Mouse (Mus musculus) cerebellum, adult 11-12 months (tissue): ENCODE data around the gene Slc12a9.

ENCODE experiments used
- DNase-seq: peaks from one replicate; pipeline ENCODE4 v3.0.0; 2022

The Slc12a9 gene

DNA sequence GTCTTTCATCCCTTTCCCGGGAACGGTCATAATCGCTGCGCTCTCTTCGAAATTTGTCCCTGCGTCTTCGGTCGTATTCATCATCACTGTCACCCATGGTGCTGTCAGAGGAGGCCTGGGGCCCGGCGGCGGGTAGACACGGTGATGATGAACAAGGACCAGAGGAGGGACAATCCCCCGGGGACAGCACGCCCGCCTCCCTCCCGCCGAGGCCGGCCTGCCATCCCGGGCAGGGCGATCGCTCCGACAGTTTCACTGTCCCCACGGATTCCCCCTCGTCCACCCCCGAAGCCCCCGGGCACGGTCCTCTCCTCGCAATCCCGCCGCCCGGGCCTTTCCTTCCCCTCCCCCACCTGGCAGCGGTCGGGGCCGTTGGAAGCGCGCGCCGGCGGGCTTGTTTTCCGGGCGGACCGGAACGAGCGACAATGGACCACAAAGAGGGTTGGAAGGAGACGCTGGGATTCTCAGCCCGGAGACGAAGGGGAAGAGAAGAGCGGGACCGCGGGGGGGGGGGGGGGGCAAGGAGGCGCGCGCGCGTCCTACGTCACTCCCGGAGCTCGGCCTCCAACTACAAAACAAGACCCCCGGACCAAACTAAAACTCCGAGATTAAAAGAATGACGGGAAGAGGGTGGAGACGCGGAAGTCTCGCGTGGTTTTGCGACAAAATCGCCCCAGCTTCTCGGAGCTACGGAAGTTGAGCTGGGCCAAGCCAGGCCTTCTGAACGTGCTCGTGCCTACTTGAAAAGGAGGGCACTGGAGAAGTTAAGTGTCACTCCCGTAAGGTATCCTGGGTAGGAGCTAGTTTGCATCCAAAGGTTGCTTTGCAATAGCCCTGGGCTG lies 26.1 kb downstream of the Slc12a9 start, which contains the start of gene Srrt:
Gene Srrt, minus strand, starts transcription at position 604 of the 842 bp plus-strand sequence.
- DNase-seq, result peak; percentile 91

DNA sequence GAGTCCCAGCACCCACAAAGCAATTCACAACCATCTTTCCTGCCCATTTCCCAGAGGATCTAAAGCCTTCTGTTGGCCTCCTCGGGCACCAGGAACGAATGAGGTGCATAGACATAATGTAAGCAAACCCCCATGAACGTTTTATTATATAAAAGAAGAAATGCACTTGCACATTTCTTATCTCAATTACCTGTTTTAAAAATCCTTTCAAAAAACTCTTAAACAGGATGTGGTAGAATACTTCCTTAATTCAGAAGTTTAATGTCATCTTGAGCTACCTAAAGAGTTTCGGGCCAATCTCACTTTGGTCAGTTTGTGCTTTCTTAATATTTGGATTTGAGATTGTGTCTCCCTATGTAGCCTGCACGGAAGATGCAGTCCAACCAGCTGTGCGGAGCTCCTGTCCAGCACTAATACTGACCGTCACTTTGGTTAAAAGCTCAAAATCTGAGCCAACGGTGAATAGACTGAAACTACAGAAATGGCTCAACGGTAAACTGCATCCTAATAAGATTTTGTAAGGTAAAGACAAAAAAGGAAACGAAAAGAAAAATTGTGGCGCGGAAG lies 26.9 kb downstream of the Slc12a9 start:
- no peak for DNase-seq

DNA sequence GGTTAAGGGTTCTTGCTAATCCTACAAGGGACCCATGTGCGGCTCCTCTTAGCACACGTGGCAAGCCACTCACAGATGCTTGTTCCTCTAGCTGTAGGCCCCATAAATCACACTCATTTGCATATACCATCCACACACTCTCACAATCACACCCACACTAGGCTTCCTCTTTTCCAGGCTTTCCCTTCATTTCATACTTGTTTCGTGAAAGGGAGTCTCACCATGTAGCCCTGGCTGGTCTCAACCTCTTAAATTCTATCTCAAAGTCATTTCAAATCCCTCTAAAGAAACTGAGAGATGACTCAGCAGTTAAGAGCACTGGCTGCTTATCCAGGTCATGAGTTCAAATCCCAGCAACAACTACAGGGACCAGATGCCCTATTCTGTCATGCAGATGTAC lies 27.6 kb downstream of the Slc12a9 start:
- DNase-seq, result no peak

DNA sequence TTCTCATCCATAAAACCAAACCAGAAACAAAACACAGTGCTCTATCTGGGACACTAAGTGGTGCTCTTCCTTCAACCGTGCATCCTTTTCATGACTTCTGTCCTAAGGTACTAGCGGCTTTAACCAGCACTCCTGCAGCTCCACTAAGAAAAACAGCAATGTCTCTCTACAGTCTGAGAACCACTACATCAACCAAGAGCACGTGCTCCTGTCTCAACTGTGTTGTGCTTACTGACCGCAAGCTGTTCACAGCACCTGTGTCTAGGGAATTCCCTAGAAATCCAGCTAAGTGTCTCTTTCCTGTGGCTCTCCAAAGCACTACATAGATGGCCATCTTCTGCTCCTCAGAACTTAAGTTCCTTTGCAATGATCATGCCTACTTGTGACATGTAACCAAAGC lies 28.6 kb downstream of the Slc12a9 start:
- DNase-seq, result no peak

DNA sequence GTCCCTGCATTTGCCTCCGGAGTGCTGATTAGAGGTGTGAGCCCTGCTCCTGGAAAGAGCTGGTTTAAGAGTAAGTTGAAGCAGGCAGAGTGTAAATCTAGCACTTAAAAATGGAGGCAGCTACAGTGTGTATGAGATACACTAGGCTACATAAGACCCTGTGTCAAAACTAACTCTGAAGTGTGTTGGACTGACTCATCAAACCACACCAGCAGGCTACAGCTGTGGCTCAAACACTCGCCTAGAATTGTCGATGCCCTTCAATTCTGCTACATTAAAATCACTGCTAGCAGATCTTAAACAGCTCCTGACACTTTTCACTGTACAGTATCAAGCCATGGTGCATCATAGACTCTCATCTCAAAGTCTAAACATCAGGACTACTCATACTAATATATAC lies 29.2 kb downstream of the Slc12a9 start:
- DNase-seq, result no peak

DNA sequence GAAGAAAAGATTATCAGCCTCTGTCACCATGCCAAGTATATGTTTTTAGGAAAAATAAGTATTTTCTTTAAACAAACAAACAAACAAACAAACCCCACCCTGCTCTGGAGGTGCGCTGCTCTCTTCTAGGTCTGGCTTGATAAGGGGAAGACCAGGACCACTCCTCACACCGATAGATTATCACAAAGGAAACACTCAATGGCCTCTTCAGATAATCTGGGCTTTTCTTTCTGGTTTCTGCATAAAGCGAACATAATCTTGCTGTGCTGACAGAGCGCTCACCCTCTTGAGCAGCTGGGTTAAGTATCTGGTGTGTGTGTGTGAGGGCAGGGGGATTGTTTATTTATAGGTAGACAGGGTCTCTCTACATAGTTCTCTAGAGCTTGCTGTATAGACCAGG lies 29.8 kb downstream of the Slc12a9 start:
- DNase-seq, result no peak

DNA sequence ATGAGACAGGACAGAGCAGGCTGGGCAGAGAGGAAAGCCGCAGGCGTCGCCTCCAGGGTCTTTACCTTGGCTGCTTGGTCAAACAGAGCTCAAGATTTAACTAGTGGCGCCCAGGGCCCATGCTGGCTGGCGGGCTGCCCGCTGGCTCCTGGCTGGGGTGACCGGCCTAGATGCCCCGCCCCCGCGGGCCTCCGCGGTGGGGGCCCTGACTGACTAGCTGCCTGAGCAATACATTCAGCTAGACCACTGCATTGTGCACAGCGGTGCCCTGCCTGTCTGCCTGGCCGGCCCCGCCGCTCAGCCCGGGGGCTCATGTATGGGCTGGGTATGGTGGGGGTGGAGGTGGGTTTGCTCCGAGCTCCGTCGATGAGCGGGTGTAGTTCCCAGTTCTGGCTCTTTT lies 32.1 kb downstream of the Slc12a9 start:
- DNase-seq, result peak; percentile 45

DNA sequence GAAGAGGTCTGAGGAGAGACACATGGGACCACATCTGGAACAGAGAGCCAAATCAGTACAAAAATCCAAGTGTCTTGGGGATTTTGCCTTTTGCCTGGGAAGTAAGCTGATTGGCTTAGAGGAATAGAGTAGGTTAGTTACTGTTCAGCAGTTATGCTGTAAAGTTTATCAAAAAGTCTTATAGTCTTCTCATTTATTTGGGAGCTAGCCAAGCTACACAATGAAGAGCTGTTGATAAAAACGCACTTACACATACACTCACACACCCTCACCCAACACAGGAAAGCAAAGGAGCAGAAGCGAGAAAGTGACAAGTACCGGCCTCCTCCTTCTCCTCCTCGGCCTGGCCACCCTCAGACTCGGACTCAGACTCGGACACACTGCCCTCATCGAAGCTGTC lies 34.2 kb downstream of the Slc12a9 start:
- DNase-seq, result no peak

DNA sequence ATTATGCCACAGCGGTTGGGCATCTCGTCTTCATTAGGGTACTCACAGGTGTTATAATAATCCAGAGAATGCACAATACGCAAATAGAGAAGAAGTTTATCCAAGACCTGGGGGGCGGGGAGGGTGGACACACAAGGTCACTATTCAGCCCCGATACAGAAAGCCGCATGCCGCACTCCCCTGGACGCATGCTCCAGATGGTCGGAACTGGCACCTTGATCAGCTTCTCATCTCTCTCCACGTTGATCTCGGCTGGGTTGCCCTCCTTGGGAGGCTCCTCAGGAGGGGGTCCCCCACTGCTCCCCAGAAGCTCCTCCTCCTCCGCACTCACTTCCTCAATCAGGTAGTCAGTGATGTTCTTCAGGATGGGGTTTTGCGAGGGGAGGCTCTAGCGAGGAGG lies 36.3 kb downstream of the Slc12a9 start:
- peak; percentile 39 for DNase-seq

DNA sequence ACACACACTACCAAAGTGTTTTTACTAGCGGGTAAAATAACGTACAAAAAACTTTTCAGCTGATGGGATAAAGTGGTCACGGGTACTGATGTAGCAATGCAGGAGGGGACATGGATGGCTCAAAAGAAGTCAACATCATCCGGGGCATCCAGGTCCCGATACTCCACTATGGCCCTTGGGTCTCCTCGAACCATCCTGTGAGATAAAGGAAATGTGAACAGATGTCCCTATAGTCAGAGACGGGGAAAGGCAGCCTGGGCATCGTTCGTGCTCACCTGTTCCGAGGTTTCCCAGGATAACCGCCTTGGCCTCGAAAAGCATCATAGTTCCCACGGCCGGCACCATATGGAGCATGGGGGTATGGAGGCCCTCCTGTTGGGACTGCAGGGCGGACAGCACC lies 37.7 kb downstream of the Slc12a9 start:
- DNase-seq, result no peak

DNA sequence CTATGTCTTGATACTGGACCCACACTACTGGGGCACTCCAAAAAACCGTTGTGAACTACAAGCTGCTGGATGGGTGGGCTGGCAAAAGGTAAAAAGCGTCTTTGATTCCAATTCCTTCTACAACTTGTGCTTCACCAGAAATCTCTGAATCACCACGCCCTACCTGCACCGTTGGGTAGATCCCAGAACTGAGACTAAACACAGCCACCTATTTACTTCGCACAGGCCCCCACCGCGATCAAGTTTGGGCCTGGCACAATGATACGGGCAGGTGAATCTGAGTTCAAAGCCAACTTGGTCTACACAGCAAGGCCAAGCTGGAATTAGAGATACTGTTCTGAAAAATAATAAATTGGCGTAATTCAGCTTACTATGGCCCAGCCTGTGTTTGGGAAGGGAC lies 38.1 kb downstream of the Slc12a9 start:
- DNase-seq, result peak; percentile 51

DNA sequence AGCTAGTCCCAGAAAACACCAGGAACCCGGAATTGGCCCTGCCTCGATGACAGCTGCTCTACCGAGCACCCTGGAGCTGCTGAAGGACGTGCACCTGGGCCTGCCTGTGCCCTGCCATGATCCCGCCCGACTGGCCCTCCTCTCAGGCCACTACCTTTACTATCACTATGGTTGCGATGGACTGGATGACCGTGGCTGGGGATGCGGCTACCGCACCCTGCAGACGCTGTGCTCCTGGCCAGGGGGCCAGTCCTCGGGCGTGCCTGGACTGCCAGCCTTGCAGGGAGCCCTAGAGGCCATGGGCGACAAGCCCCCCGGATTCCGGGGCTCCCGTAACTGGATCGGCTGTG lies 38.7 kb downstream of the Slc12a9 start:
- DNase-seq, result no peak

DNA sequence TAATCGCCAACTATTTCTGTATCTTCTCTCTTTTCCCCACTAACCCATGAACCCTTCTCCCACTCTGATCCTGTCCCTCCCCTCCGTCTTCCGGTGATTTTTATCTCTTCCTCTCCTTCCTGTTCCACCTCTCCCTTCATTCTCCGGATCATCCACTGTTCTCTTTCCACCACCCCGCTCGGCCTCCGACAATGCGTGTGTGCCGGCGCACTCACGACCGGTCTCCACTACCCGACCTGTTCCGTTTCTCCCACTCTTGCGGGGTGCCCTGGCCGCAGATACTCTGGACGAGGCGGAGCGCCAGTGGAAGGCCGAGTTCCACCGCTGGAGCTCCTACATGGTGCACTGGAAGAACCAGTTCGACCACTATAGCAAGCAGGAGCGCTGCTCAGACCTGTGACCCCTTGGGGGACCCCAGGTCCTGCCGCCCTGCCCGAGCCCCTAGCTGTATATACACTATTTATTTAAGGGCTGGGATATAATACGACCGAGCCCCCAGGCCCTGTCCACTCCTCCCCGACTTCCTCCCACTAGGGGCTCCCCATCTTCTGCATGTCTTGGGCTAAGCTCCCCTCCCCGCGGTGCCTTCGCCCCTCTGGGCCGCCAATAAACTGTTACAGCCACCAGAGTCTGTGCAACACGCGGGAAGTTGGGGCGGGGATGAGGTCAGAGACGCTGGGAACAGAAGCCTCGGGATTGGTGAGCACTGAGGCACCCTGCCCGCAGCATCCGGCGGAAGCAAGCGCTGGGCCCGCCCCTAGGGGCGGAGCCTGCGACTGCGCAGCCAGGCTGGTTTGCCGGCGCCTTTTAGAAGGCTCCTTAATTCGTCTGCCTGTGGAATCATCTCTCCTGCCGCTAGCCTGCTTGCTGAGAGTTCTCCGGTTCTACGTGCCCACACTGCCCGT lies 39.3 kb downstream of the Slc12a9 start, which contains the start of gene Ufsp1:
Gene Ufsp1, plus strand, starts transcription at position 791 of the 905 bp plus-strand sequence.
- DNase-seq, result peak; percentile 97

DNA sequence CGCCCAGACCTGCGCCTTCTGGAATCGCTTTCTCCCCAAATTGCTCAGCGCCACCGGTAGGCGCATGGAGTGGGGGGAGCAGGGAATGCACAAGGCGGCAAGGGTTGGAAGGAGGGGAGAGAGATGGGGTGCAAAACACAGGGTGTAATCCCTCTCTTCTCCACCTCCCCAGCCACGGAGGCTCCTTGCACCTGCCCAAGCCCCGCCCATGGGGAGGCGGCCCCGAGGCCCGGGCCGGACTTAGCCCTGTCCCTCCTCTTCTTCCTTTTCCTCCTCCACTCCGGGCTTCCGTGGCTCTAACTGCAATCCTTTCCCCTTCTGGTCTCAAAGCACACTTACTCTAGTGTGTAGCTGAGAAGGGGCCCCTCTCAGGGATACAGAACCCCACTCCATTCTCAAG lies 40.1 kb downstream of the Slc12a9 start:
- DNase-seq, result peak; percentile 88

DNA sequence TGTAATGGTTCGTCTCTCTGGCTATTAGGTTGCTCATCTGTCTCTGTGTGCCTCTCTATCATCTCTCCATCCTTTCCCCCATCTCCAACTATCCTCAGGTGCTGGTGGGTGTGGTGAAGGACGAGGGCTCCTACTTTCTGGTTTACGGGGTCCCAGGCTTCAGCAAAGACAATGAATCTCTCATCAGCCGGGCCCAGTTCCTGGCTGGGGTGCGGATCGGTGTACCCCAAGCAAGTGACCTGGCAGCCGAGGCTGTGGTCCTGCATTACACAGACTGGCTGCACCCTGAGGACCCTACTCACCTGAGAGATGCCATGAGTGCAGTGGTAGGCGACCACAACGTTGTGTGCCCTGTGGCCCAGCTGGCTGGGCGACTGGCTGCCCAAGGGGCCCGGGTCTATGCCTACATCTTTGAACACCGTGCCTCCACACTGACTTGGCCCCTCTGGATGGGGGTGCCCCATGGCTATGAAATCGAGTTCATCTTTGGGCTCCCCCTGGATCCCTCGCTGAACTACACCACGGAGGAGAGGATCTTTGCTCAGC lies 41.9 kb downstream of the Slc12a9 start:
- peak; percentile 64 for DNase-seq

DNA sequence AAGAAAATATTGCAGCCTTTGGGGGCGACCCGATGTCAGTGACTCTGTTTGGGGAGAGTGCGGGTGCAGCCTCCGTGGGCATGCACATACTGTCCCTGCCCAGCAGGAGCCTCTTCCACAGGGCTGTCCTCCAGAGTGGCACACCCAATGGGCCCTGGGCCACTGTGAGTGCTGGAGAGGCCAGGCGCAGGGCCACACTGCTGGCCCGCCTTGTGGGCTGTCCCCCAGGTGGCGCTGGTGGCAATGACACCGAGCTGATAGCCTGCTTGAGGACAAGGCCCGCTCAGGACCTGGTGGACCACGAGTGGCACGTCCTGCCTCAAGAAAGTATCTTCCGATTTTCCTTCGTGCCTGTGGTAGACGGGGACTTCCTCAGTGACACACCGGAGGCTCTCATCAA lies 42.7 kb downstream of the Slc12a9 start:
- DNase-seq, result peak; percentile 79

DNA sequence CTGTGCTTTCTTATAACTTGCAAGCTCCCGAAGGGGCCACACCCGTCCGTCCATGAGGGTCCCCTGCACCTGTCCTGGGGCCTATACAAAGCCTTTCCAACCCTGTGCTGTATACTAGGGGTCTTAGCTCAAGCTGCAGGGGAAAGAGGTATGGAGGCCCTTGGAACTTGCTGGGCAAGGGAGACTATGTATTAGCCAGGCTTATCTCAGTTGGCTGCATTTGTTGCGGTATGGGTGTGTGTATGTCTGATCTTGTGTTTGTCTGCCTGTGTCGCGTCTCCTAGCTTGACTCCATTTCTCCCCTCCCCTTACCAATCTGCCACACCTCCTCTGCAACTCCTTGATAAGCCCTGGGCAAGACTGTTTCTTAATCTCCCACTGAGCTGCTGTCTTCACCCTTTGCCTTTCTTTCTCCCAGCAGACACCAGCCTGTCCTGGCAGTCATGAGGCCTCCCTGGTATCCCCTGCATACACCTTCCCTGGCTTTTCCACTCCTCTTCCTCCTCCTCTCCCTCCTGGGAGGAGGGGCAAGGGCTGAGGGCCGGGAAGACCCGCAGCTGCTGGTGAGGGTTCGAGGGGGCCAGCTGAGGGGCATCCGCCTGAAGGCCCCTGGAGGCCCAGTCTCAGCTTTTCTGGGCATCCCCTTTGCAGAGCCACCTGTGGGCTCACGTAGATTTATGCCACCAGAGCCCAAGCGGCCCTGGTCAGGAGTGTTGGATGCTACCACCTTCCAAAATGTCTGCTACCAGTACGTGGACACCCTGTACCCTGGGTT lies 43.6 kb downstream of the Slc12a9 start:
- DNase-seq, result peak; percentile 60

DNA sequence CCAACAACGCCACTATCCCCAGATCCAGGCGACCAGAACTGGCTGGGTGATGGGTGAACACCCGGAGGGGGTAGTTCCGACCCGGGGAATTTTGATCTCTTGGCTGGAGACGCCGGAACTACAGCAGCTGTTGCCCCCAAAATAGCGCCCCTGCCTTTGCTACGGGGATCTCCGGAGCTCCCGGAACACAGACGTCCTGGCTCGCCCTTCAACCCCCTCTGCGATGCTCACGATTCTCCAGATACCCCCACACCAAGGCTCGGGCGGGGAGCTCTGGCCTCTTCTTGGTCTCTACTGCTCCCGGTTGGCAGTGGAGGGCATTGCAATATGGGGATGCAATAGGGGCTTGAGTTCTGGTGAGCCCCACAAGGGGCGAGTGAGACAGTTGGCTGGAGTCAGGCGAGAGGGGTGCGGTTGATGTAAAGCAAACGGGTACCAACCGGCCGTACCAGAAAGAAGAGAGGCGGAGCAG lies 44.4 kb downstream of the Slc12a9 start:
- DNase-seq, result peak; percentile 79

DNA sequence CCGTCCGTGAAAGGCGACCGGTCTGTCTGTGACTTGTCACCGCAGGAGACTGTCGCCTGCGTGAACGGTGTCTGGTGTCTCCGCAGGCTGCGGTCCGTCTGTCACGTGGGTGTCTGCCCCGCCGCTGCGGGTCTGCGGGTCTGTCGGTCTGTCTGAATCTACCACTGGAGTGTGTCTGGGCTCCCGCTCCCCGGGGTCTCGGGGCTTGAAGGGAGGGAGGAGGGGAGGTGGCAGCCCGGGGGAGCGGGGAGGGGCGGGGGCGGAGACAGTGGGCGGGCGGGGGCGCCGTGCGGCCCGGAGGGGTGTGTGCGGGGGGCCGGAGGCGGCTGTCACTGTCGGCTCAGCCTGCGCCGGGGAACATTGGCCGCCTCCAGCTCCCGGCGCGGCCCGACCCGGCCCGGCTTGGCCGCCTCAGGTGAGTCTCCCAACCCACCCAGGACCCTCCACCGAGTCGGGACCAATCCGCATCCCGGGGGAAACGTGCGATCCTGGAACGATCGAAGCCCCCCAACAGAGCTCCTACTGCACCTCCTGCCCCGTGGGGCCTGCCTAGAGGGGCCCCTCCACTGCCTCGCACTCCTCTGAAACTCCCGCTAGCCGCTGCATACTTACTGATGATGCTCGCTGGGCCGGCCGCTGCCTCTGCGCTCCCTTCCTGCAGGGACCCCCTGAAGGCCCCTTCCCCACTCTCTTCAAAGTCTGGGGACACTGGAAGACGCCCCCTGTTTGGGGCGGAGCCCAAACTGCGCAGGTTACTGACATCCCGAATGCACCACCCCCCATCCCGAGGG lies 45.2 kb downstream of the Slc12a9 start:
- peak; percentile 85 for DNase-seq

DNA sequence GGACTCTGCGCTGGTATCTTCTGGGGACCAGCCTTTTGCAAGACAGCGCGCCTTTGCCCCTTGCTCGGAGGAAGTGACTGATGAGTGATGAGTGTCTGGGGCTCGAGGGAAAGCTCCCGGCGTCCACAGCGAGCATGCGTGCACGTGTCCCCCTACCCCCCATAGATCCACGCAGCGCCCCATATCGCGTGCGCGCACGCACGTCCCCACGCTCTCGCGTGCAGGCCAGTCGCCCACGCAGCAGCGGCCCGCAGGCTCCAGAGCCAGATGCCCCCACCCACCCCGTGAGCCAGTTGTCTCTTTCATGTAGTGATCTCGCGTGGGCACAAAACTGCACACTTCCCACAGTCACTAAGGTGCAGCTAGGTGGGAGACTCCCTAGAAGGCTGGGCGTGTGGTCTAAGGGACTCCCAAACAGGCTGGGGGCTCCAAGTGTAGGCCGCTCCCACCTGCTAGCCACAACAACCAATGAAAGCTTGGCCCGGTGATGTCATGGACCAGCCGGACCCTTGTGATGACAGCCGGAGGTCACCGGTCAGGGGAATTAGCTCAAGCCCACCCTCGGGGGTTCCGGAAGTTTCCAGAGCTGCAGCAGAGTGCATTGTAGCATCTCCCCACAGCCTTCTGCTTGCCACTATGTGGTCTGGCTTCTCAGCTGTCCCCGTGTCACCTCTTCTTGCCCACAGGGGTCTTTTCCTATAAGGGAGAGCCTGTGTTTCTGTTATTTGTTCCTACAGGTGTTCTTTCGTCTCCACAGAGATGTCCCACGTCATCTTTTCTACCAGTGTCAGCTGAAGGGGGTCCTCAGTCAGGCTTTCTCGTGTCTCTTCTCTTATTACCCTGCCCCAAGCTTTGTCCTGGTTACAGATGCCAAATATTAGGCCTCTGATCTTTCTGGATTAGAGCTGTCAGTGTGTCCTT lies 46.1 kb downstream of the Slc12a9 start, which contains the start of gene Ache:
Gene Ache, plus strand, starts transcription at position 488 of the 921 bp plus-strand sequence.
- DNase-seq, result peak; percentile 90
